Mouse (Mus musculus) CH12.LX (cell line): ENCODE measurements around the gene Slc2a4. TPM values are rescaled to one million over a fixed set of nuclear protein-coding genes. Genes with fewer than 3 reads are reported as not detected.

Experiments used
- DNase-seq: peaks from one replicate; pipeline ENCODE4 v3.0.0-alpha.2; 2013; ENCODE audit errors: extremely low read depth
- H3K27ac ChIP-seq: 2 replicates; pipeline ENCODE4 v1.5.1; 2012; ENCODE audit warnings: low read depth, mild to moderate bottlenecking, control low read depth, moderate library complexity; ENCODE audit not compliant: insufficient read depth
- H3K27me3 ChIP-seq: replicated peaks from 2 replicates; pipeline ENCODE3; 2012; ENCODE audit warnings: inconsistent platforms
- H3K36me3 ChIP-seq, 2 experiments: replicated peaks in 1 of 2; 2 replicates each; pipeline versions ENCODE3 to v1.6.1; 2012; ENCODE audit warnings: inconsistent platforms in 1 of 2, low read length in 1 of 2, mild to moderate bottlenecking in 1 of 2, mixed read lengths in 1 of 2, moderate library complexity in 1 of 2; ENCODE audit not compliant: control insufficient read depth in 1 of 2, insufficient read depth in 1 of 2
- H3K4me1 ChIP-seq, 2 experiments: 2 replicates each; pipeline ENCODE4 v1.6.1; 2012; ENCODE audit warnings: inconsistent platforms in 1 of 2, moderate library complexity in 1 of 2; ENCODE audit not compliant: insufficient read depth in 2 of 2, control insufficient read depth in 1 of 2
- H3K4me2 ChIP-seq: 2 replicates; pipeline ENCODE4 v1.6.1; 2012; ENCODE audit warnings: low read depth, mild to moderate bottlenecking, control low read depth; ENCODE audit not compliant: poor library complexity, insufficient read depth, severe bottlenecking
- H3K4me3 ChIP-seq, 3 experiments: fragments of 150-350 bp in 1 of 3; sonication (generic) in 1 of 3; replicated peaks in 1 of 3; 2 replicates each; pipeline versions ENCODE3 to v1.5.1; 2011 to 2012; ENCODE audit warnings: low read depth in 2 of 3, low read length in 2 of 3, mild to moderate bottlenecking in 2 of 3, moderate library complexity in 2 of 3, control low read depth in 1 of 3, improper control_type of control experiment in 1 of 3, inconsistent platforms in 1 of 3, mixed read lengths in 1 of 3; ENCODE audit not compliant: poor library complexity in 1 of 3
- H3K79me2 ChIP-seq: replicated peaks from 2 replicates; pipeline ENCODE4 v1.6.1; 2012; ENCODE audit warnings: mild to moderate bottlenecking, moderate library complexity; ENCODE audit not compliant: control insufficient read depth, poor library complexity, insufficient read depth, severe bottlenecking; ENCODE audit errors: extremely low read depth
- H3K9ac ChIP-seq: 2 replicates; pipeline ENCODE4 v1.6.1; 2012; ENCODE audit warnings: low read depth, mild to moderate bottlenecking, control low read depth, moderate library complexity; ENCODE audit not compliant: insufficient read depth
- H3K9me3 ChIP-seq: replicated peaks from 2 replicates; pipeline ENCODE3; 2012; ENCODE audit warnings: low read length, inconsistent platforms, mixed read lengths
- BHLHE40 ChIP-seq: IDR thresholded peaks from 2 replicates; pipeline ENCODE4 v1.6.1; 2011; ENCODE audit warnings: mild to moderate bottlenecking, low read depth, low read length, improper control_type of control experiment
- CHD2 ChIP-seq: IDR thresholded peaks from 2 replicates; pipeline ENCODE4 v1.6.1; 2011; ENCODE audit warnings: low read length, improper control_type of control experiment
- CTCF ChIP-seq, 2 experiments: IDR thresholded peaks in 1 of 2; conservative IDR thresholded peaks in 1 of 2; 2 replicates each; pipeline ENCODE4 v1.5.1; 2011 to 2012; ENCODE audit warnings: low read depth in 2 of 2, low read length in 2 of 2, improper control_type of control experiment in 1 of 2, inconsistent platforms in 1 of 2, mild to moderate bottlenecking in 1 of 2, moderate library complexity in 1 of 2
- E2F4 ChIP-seq: IDR thresholded peaks from 2 replicates; pipeline ENCODE4 v1.6.1; 2011; ENCODE audit warnings: low read depth, low read length, improper control_type of control experiment; ENCODE audit not compliant: insufficient replicate concordance
- EP300 ChIP-seq: IDR thresholded peaks from 2 replicates; pipeline ENCODE4 v1.6.1; 2011; ENCODE audit warnings: low read length, improper control_type of control experiment
- GABPA ChIP-seq: IDR thresholded peaks from 2 replicates; pipeline ENCODE4 v1.6.1; 2012; ENCODE audit warnings: low read depth, low read length, improper control_type of control experiment, inconsistent platforms; ENCODE audit not compliant: insufficient replicate concordance
- HCFC1 ChIP-seq: IDR thresholded peaks from 2 replicates; pipeline ENCODE4 v1.6.1; 2012; ENCODE audit warnings: low read depth, mild to moderate bottlenecking, inconsistent platforms, low read length, improper control_type of control experiment
- IRF4 ChIP-seq: IDR thresholded peaks from 2 replicates; pipeline ENCODE4 v1.6.1; 2014; ENCODE audit warnings: low read depth, mild to moderate bottlenecking, inconsistent platforms, low read length, improper control_type of control experiment
- JUN ChIP-seq: IDR thresholded peaks from 2 replicates; pipeline ENCODE4 v1.6.1; 2011; ENCODE audit warnings: low read depth, mild to moderate bottlenecking, low read length, improper control_type of control experiment, moderate library complexity; ENCODE audit not compliant: insufficient read depth
- JUND ChIP-seq: conservative IDR thresholded peaks from 2 replicates; pipeline ENCODE4 v1.6.1; 2011; ENCODE audit warnings: low read depth, low read length, improper control_type of control experiment
- KAT2A ChIP-seq: IDR thresholded peaks from 2 replicates; pipeline ENCODE4 v1.6.1; 2012; ENCODE audit warnings: low read length, improper control_type of control experiment, inconsistent platforms; ENCODE audit not compliant: insufficient replicate concordance
- MAFK ChIP-seq: IDR thresholded peaks from 2 replicates; pipeline ENCODE4 v1.6.1; 2011; ENCODE audit warnings: low read length, improper control_type of control experiment; ENCODE audit not compliant: insufficient replicate concordance
- MAX ChIP-seq: IDR thresholded peaks from 2 replicates; pipeline ENCODE4 v1.6.1; 2011; ENCODE audit warnings: low read length, improper control_type of control experiment
- MAZ ChIP-seq: IDR thresholded peaks from 2 replicates; pipeline ENCODE4 v1.6.1; 2012; ENCODE audit warnings: low read depth, mild to moderate bottlenecking, inconsistent platforms, low read length, improper control_type of control experiment, moderate library complexity
- MXI1 ChIP-seq: IDR thresholded peaks from 2 replicates; pipeline ENCODE4 v1.6.1; 2011; ENCODE audit warnings: mild to moderate bottlenecking, low read depth, low read length, improper control_type of control experiment
- MYC ChIP-seq: IDR thresholded peaks from 2 replicates; pipeline ENCODE4 v1.6.1; 2011; ENCODE audit warnings: low read depth, mild to moderate bottlenecking, improper control_type of control experiment, low read length
- NELFE ChIP-seq: IDR thresholded peaks from 2 replicates; pipeline ENCODE4 v1.6.1; 2011; ENCODE audit warnings: low read depth, low read length, improper control_type of control experiment
- PAX5 ChIP-seq: IDR thresholded peaks from 2 replicates; pipeline ENCODE4 v1.6.1; 2012; ENCODE audit warnings: low read length, inconsistent platforms, mixed read lengths
- POLR2A ChIP-seq: IDR thresholded peaks from 2 replicates; pipeline ENCODE4 v1.6.1; 2011; ENCODE audit warnings: low read depth, mild to moderate bottlenecking, improper control_type of control experiment, low read length
- RAD21 ChIP-seq: IDR thresholded peaks from 2 replicates; pipeline ENCODE4 v1.6.1; 2011; ENCODE audit warnings: low read depth, mild to moderate bottlenecking, low read length, improper control_type of control experiment, moderate library complexity
- RCOR1 ChIP-seq: conservative IDR thresholded peaks from 2 replicates; pipeline ENCODE4 v1.6.1; 2012; ENCODE audit warnings: low read depth, mild to moderate bottlenecking, inconsistent platforms, low read length, improper control_type of control experiment
- TBP ChIP-seq: conservative IDR thresholded peaks from 2 replicates; pipeline ENCODE4 v1.6.1; 2011; ENCODE audit warnings: low read depth, low read length, improper control_type of control experiment
- TCF12 ChIP-seq: IDR thresholded peaks from 2 replicates; pipeline ENCODE4 v1.6.1; 2014; ENCODE audit warnings: low read depth, mild to moderate bottlenecking, inconsistent platforms, low read length, improper control_type of control experiment
- UBTF ChIP-seq: IDR thresholded peaks from 2 replicates; pipeline ENCODE4 v1.6.1; 2012; ENCODE audit warnings: low read depth, mild to moderate bottlenecking, inconsistent platforms, low read length, improper control_type of control experiment, moderate library complexity
- USF1 ChIP-seq: IDR thresholded peaks from 2 replicates; pipeline ENCODE4 v1.6.1; 2014; ENCODE audit warnings: low read depth, mild to moderate bottlenecking, inconsistent platforms, low read length, improper control_type of control experiment
- USF2 ChIP-seq: conservative IDR thresholded peaks from 2 replicates; pipeline ENCODE4 v1.6.1; 2011; ENCODE audit warnings: low read depth, low read length, improper control_type of control experiment
- ZMIZ1 ChIP-seq: IDR thresholded peaks from 2 replicates; pipeline ENCODE4 v1.6.1; 2012; ENCODE audit warnings: low read depth, mild to moderate bottlenecking, inconsistent platforms, low read length, improper control_type of control experiment
- ZNF384 ChIP-seq: IDR thresholded peaks from 2 replicates; pipeline ENCODE4 v1.6.1; 2012; ENCODE audit warnings: low read depth, low read length, improper control_type of control experiment, inconsistent platforms
- dilution Hi-C: fragments of 300-500 bp; cut with MboI; formaldehyde crosslinking; loops from 2 replicates; pipeline ENCODE4 v1.14.3; 2020; ENCODE audit warnings: low sequenced_read_pairs; ENCODE audit not compliant: extremely low pct_unique_long_range_greater_than_20kb, extremely low pct_ligation_motif_present
- in situ Hi-C: fragments of 300-500 bp; cut with MboI; formaldehyde crosslinking; loops from 3 replicates; pipeline ENCODE4 v1.14.3; 2019; ENCODE audit warnings: low sequenced_read_pairs, low pct_ligation_motif_present, low pct_unique_long_range_greater_than_20kb, mixed read lengths
- polyA plus RNA-seq: library from polyadenylated mRNA; unstranded; fragments of >175 nt; gene quantifications from 2 replicates; pipeline ENCODE4 v1.2.1, GENCODE M21; 2012; ENCODE audit warnings: low read depth; ENCODE audit not compliant: insufficient read length
- total RNA-seq, 2 experiments: library from RNA; depleted of rRNA; stranded (reverse); fragments of 300-350 nt in 1 of 2; fragments of >200 nt in 1 of 2; gene quantifications; 2 replicates each; pipeline ENCODE4 v1.2.3; 2012 to 2014

The Slc2a4 gene
- total and polyA plus RNA-seq, 3 experiments = 2.3 to 3.8 (median 2.6) TPM

GRCm38 (mm10) chr11:69991711-69992110 lies 43.7 kb upstream of the Slc2a4 start:
- no peak for DNase-seq
- TF ChIP-seq MAZ = 0 out of 2 replicates have a peak, but pooled peaks have one; percentile 52
- TF ChIP-seq E2F4 = no peak
- TF ChIP-seq GABPA = no peak
- no peak for TF ChIP-seq USF1
- 0 out of 2 replicates have a peak, but pooled peaks have one; percentile 56 for TF ChIP-seq KAT2A
- no peak for TF ChIP-seq JUND
- TF ChIP-seq USF2 = no peak
- peak; percentile 34; the same call in 1 of the 2 replicates for TF ChIP-seq IRF4
- TF ChIP-seq ZNF384 = no peak
- no peak for TF ChIP-seq PAX5
- no peak for TF ChIP-seq UBTF
- TF ChIP-seq HCFC1 = peak; percentile 51
- TF ChIP-seq BHLHE40 = no peak
- Histone ChIP-seq H3K27me3 (no peaks in the 10 kb centered on the region), H3K36me3 (peaks cover 45 to 56% of the 10 kb centered on the region in 2 experiments), H3K4me3 (peak overlapping the region; percentile 76 to 93 (median 77)), H3K9ac (peak overlapping the region; percentile 83), H3K27ac (peak overlapping the region; percentile 80; the same call in 1 of the 2 replicates), H3K79me2 (peaks cover 35% of the 10 kb centered on the region), H3K4me2 (peak overlapping the region; percentile 37; the same call in 1 of the 2 replicates), H3K9me3 (no peaks in the 10 kb centered on the region), H3K4me1 (peaks cover 8 to 28% of the 10 kb centered on the region in 2 experiments; a peak in 3 of 4 replicates)
- in situ Hi-C loops = no loop called here
- dilution Hi-C loops = no loop called here

DNA sequence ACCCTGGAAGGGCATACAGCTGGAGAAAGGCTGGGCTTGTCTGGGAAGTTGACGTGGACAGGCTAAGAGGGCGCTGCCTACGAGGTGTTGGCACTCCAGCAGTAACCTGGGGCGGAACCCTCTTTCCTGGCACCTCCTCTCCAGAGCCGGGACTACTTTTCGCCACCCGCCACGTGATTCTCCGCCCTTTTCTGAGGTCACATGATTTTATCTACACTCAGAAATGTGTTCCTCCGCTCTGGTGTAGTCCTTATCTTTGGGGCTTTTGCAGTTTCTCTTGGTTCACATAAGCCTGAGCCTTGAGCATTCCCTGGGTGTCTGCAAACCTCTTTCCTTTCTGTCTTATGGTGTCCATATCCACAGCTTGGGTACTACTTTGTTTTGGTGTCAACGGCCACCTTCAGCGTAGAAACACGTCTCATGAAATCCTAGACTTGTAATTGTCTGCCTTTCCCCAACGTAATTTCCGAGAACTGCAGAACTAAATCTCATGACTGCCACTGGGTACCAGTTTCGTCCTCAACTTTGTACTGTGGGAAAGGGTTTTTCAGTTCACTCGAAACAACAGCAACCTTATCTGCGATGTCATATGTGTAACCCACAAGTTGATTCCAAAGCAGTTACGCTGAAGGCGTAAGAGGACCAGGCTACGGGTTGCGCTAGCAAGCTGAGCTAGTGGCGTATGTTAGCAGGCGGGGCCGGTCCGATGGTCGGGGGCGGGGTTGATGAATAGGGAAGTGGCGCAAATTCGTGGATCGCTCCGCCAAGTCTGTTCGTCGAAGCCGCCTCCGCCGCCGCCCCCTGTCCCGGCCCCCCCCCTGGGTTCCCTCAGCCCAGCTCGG lies 43.1 kb upstream of the Slc2a4 start, which contains the start of gene Gabarap:
Gene Gabarap, plus strand, starts transcription at position 294 of the 842 bp plus-strand sequence.
- peak within 1 kb of the TSS; percentile 68 for H3K4me2 ChIP-seq
- dilution Hi-C loops = no loop called here
- H3K4me3 ChIP-seq = peak within 1 kb of the TSS; percentile 76 to 93 (median 77)
- DNase-seq = peak; percentile 99
- H3K79me2 ChIP-seq = peaks cover 29% of the 10 kb centered on the region
- peak within 1 kb of the TSS; percentile 80 for H3K27ac ChIP-seq
- H3K27me3 ChIP-seq = no peaks in the 10 kb centered on the region
- H3K9me3 ChIP-seq = no peaks in the 10 kb centered on the region
- H3K4me1 ChIP-seq = peaks cover 8 to 28% of the 10 kb centered on the region in 2 experiments; a peak in 3 of 4 replicates
- in situ Hi-C loops = no loop called here
- H3K36me3 ChIP-seq = peaks cover 51 to 62% of the 10 kb centered on the region in 2 experiments
- peak within 1 kb of the TSS; percentile 83 for H3K9ac ChIP-seq
- TF ChIP-seq MYC (peak; percentile 96), NELFE (peak; percentile 36), HCFC1 (peak; percentile 82), CHD2 (peak; percentile 81; the same call in 1 of the 2 replicates), RCOR1 (0 out of 2 replicates have a peak, but pooled peaks have one; percentile 31), MAFK (no peak), JUND (no peak), PAX5 (no peak), USF2 (peak; percentile 99), RAD21 (no peak), MXI1 (peak; percentile 94), TCF12 (peak; percentile 62; the same call in 1 of the 2 replicates), USF1 (peak; percentile 98), ZMIZ1 (no peak; the same call in 1 of the 2 replicates), IRF4 (peak; percentile 84), CTCF (conservative IDR thresholded peaks at IDR 0.05 in 1 of 2, IDR thresholded peaks at IDR 0.05 in 1 of 2; ENCODE audit: low read depth in 2 of 2, low read length in 2 of 2) (no peak), KAT2A (peak; percentile 98), MAX (peak; percentile 99), E2F4 (no peak; the same call in 1 of the 2 replicates), ZNF384 (no peak), UBTF (no peak), TBP (peak; percentile 74), BHLHE40 (peak; percentile 98), GABPA (no peak), POLR2A (peak; percentile 70), JUN (no peak), EP300 (no peak)
